Mouse (Mus musculus) small intestine, adult 2 months (tissue): ENCODE results near the gene Ntsr1.

Experiments used
- CTCF ChIP-seq: fragments of 200-500 bp; IDR thresholded peaks from 2 replicates; pipeline ENCODE4 v1.5.1; 2012; ENCODE audit warnings: low read depth, mild to moderate bottlenecking, control low read depth, inconsistent platforms, low read length, moderate library complexity, mixed read lengths; ENCODE audit not compliant: insufficient replicate concordance, insufficient read length; ENCODE audit errors: extremely low read depth
- POLR2A ChIP-seq: fragments of 200-500 bp; IDR thresholded peaks from 2 replicates; pipeline ENCODE4 v1.6.1; 2012; ENCODE audit warnings: low read depth, mild to moderate bottlenecking, control low read depth, inconsistent platforms, low read length, moderate library complexity

DNA sequence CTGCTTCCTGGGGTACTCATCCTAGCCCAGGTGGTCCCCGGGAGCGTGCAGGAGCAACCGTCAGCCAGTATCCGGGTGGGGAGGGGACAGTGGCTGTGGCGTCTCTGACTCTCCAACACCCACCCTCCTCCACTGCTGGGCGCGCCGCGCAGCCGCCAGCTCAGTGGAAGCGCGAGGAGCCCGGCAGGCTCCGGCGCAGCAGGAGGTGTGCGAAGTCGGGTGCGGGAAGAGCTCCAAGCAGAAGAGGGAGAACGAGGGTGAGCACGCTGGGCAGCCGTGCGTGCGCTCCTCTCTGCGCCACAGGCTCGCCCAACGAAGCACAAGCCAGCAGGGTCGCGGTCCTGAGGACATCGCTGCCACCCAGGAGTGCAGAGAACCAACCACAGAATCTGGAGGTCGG lies at the start of gene Ntsr1:
- no peak for TF ChIP-seq CTCF
- TF ChIP-seq POLR2A, result no peak
